Mouse (Mus musculus) cerebellum, adult 11-12 months (tissue): ENCODE results near the gene Ccr8.

Source experiments
- DNase-seq: peaks from one replicate; pipeline ENCODE4 v3.0.0; 2022

Gene Ccr8

GRCm38 (mm10) chr9:120091696-120092238 lies at the start of gene Ccr8:
Ccr8 (plus strand) TSS chr9:120092114.
- DNase-seq = no peak

GRCm38 (mm10) chr9:120043115-120043514 lies 48.8 kb upstream of the Ccr8 start:
- no peak for DNase-seq

- no peak for DNase-seq
Measured at GRCm38 (mm10) chr9:120048495-120048894, 43.4 kb upstream of the Ccr8 start.

GRCm38 (mm10) chr9:120049407-120049806 lies 42.5 kb upstream of the Ccr8 start:
- no peak for DNase-seq

GRCm38 (mm10) chr9:120054545-120055277 lies 37.2 kb upstream of the Ccr8 start:
- DNase-seq = no peak

GRCm38 (mm10) chr9:120056201-120056600 lies 35.7 kb upstream of the Ccr8 start:
- no peak for DNase-seq

GRCm38 (mm10) chr9:120058730-120059129 lies 33.2 kb upstream of the Ccr8 start:
- no peak for DNase-seq

- DNase-seq = no peak
Measured at GRCm38 (mm10) chr9:120064317-120064716, 27.6 kb upstream of the Ccr8 start.

GRCm38 (mm10) chr9:120067609-120068008 lies 24.3 kb upstream of the Ccr8 start:
- DNase-seq = no peak

- DNase-seq = no peak
Measured at GRCm38 (mm10) chr9:120068047-120068446, 23.9 kb upstream of the Ccr8 start.

GRCm38 (mm10) chr9:120069779-120070178 lies 22.1 kb upstream of the Ccr8 start, which contains the start of gene Cx3cr1:
Cx3cr1 (minus strand) TSS chr9:120069879.
- DNase-seq = no peak

- no peak for DNase-seq
Measured at GRCm38 (mm10) chr9:120071251-120071650, 20.7 kb upstream of the Ccr8 start.

GRCm38 (mm10) chr9:120073169-120073568 lies 18.7 kb upstream of the Ccr8 start:
- peak; percentile 67 for DNase-seq

- no peak for DNase-seq
Measured at GRCm38 (mm10) chr9:120074516-120074915, 17.4 kb upstream of the Ccr8 start.

GRCm38 (mm10) chr9:120078241-120078640 lies 13.7 kb upstream of the Ccr8 start:
- DNase-seq = no peak

- DNase-seq = no peak
Measured at GRCm38 (mm10) chr9:120079901-120080300, 12.0 kb upstream of the Ccr8 start.

GRCm38 (mm10) chr9:120080546-120081108 lies 11.3 kb upstream of the Ccr8 start:
- no peak for DNase-seq

GRCm38 (mm10) chr9:120081247-120081646 lies 10.7 kb upstream of the Ccr8 start:
- DNase-seq = no peak

GRCm38 (mm10) chr9:120081967-120082366 lies 9.9 kb upstream of the Ccr8 start:
- DNase-seq = no peak

GRCm38 (mm10) chr9:120082691-120083090 lies 9.2 kb upstream of the Ccr8 start:
- no peak for DNase-seq

GRCm38 (mm10) chr9:120083158-120083894 lies 8.6 kb upstream of the Ccr8 start:
- DNase-seq = no peak

- DNase-seq = no peak
Measured at GRCm38 (mm10) chr9:120084406-120084805, 7.5 kb upstream of the Ccr8 start.

GRCm38 (mm10) chr9:120089125-120089524 lies 2.8 kb upstream of the Ccr8 start:
- no peak for DNase-seq

GRCm38 (mm10) chr9:120091086-120091485 lies 828 bp upstream of the Ccr8 start:
- DNase-seq = no peak
